Mouse (Mus musculus) liver, postnatal 0 days (tissue): ENCODE measurements around the gene Gucy2d.

Source experiments
- CTCF ChIP-seq: sonication (generic); IDR thresholded peaks from 2 replicates; pipeline ENCODE4 v1.5.1; 2016; ENCODE audit warnings: antibody characterized with exemption, low read depth
- EP300 ChIP-seq: IDR thresholded peaks from 2 replicates; pipeline ENCODE4 v1.6.1; 2016; ENCODE audit warnings: antibody characterized with exemption, low read depth, mild to moderate bottlenecking

DNA sequence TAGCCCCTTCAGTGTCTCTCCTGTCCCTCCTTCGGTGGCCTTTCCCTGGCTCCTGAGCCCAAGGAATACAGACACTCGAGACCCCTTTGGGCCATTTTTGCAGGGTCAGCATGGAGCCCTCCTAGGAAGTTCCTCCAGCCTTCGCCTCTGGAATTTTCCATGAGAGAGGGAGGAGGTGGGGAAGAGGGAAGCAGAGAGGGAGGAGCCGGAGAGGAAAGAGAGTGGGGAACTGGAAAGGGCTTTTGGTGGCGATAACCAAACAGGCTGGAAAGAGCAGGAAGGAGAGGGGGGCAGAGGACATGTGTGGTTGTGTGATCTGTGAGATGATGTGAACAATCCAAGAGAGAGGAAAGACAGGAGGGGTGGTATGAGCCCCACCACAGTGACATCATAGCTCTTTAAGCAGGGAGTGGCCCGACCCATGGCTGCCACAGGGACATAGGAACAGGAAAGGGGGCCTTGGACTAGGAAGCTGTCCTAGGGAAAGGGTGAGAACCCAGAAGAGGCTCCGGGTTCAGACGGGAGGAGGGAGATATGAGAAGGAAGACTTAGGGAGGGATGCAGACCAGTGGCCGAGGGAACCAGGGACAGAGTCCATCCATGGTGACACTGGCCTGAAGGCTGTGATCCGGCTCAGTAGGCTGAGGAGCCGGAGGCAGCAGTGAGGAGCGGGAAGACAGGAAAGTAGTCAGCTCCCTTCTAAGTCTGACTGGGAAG is 42.5 kb downstream of the Gucy2d start:
- TF ChIP-seq CTCF = no peak
- TF ChIP-seq EP300 = no peak
